Mouse (Mus musculus): ENCODE results near the gene Vmn1r206. TPM values are rescaled to one million over a fixed set of nuclear protein-coding genes. Genes with fewer than 3 reads are reported as not detected.

Vmn1r206 gene
- polyA plus RNA-seq (2012; rRNA removed) = not detected in 2 replicates

DNA sequence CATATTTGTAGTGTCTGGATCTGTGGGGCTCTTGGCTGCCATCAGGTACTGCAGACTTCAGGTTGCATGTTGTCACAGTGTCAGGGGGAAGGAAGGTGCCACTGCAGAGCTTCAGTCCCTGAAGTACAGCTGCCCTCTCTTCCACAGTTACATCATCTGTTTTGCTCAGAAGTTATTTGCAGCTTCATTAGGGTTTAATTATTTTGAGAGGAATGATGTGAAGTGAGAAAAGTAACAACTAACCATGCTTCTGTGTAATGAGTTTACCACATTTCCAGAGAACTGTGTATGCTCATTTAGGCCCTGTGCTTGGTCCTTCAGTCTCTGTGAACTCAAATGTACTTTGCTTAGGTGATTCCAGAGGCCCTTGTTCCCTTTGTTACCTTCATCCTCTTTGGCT is at the start of gene Vmn1r206:
TSS of gene Vmn1r206 (minus strand) at position 101 of the 400 bp plus-strand sequence.

DNA sequence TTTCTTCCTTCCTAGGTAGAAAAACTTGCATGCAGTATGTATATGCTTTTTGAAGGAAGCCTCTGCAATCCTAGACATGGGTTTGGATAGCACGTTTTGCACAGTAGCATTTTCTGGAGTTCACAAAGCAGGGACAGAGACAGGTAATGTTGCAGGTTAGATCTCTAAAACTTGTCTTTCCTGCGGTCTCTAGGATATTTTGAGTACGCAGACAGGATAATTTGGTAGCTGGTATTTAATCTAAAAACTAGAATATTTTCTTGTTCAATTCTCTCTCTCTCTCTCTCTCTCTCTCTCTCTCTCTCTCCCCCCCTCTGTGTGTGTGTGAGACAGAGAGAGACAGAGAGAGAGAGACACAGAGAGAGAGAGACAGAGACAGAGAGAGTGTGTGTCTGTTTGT is 31.2 kb downstream of the Vmn1r206 start, which contains the start of gene Vmn1r205:
TSS of gene Vmn1r205 (minus strand) at position 101 of the 400 bp plus-strand sequence.

Other genes starting within 250 kb of the Vmn1r206 start
- not detected in 2 replicates for gene Vmn1r199, start 244.4 kb downstream of the Vmn1r206 start, polyA plus RNA-seq (2012; rRNA removed)
- not detected in 2 replicates for gene Vmn1r200, start 233.9 kb downstream of the Vmn1r206 start, polyA plus RNA-seq (2012; rRNA removed)
- not detected in 2 replicates for gene Vmn1r201, start 152.3 kb downstream of the Vmn1r206 start, polyA plus RNA-seq (2012; rRNA removed)
- gene Vmn1r202, start 118.9 kb downstream of the Vmn1r206 start, polyA plus RNA-seq (2012; rRNA removed) = not detected in 2 replicates
- not detected in 2 replicates for gene Vmn1r203, start 106.1 kb downstream of the Vmn1r206 start, polyA plus RNA-seq (2012; rRNA removed)
- not detected in 2 replicates for gene Vmn1r204, start 71.1 kb downstream of the Vmn1r206 start, polyA plus RNA-seq (2012; rRNA removed)
- not detected in 2 replicates for gene Vmn1r205, start 31.3 kb downstream of the Vmn1r206 start, polyA plus RNA-seq (2012; rRNA removed)
- gene Vmn1r207-ps, start 105.4 kb upstream of the Vmn1r206 start, polyA plus RNA-seq (2012; rRNA removed) = not detected in 2 replicates
- gene Vmn1r208, start 153.1 kb upstream of the Vmn1r206 start, polyA plus RNA-seq (2012; rRNA removed) = not detected in 2 replicates
- not detected in 2 replicates for gene Vmn1r209, start 185.4 kb upstream of the Vmn1r206 start, polyA plus RNA-seq (2012; rRNA removed)
- not detected in 2 replicates for gene Vmn1r210, start 207.1 kb upstream of the Vmn1r206 start, polyA plus RNA-seq (2012; rRNA removed)
- not detected in 2 replicates for gene Vmn1r211, start 233.3 kb upstream of the Vmn1r206 start, polyA plus RNA-seq (2012; rRNA removed)